Mouse (Mus musculus) midbrain, embryonic 15.5 days (tissue): ENCODE measurements around the gene Zscan10. TPM values are rescaled to one million over a fixed set of nuclear protein-coding genes. Genes with fewer than 3 reads are reported as not detected.

ENCODE experiments used
- polyA plus RNA-seq: library from polyadenylated mRNA; unstranded; fragments of >200 nt; fragmentation: Nextera tagmentation; extraction: Ambion mirVana; gene quantifications from 2 replicates; pipeline ENCODE4 v1.2.1, GENCODE M21; 2015

The Zscan10 gene
- polyA plus RNA-seq, 1 experiment from 2014 or later, result not detected

Other genes starting within 250 kb of the Zscan10 start
- not detected in 2 replicates for gene Vmn2r116, start 216.3 kb upstream of the Zscan10 start, polyA plus RNA-seq
- gene Vmn2r117, start 121.2 kb upstream of the Zscan10 start, polyA plus RNA-seq, result not detected in 2 replicates
- 19.4 and 19.7 TPM in 2 replicates for gene Zfp213, start 36.6 kb upstream of the Zscan10 start, polyA plus RNA-seq
- gene Zfp13, start 1.4 kb upstream of the Zscan10 start, polyA plus RNA-seq, result 30.4 and 31.9 TPM in 2 replicates
- gene Mmp25, start 44.4 kb downstream of the Zscan10 start, polyA plus RNA-seq, result 1.2 and 1.7 TPM in 2 replicates
- gene Bicdl2, start 59.6 kb downstream of the Zscan10 start, polyA plus RNA-seq, result 0.22 TPM in 1 of 2 replicates, not detected in the other
- 120 and 121 TPM in 2 replicates for gene Hcfc1r1, start 72.7 kb downstream of the Zscan10 start, polyA plus RNA-seq
- 39.1 and 42.9 TPM in 2 replicates for gene Thoc6, start 73.0 kb downstream of the Zscan10 start, polyA plus RNA-seq
- gene Tnfrsf12a, start 76.6 kb downstream of the Zscan10 start, polyA plus RNA-seq, result 2.4 and 2.5 TPM in 2 replicates
- gene Cldn6, start 78.4 kb downstream of the Zscan10 start, polyA plus RNA-seq, result 0.23 TPM in 1 of 2 replicates, not detected in the other
- 0.68 and 0.89 TPM in 2 replicates for gene Cldn9, start 83.2 kb downstream of the Zscan10 start, polyA plus RNA-seq
- gene 1520401A03Rik, start 121.9 kb downstream of the Zscan10 start, polyA plus RNA-seq, result 0.06 and 0.11 TPM in 2 replicates
- gene Pkmyt1, start 125.5 kb downstream of the Zscan10 start, polyA plus RNA-seq, result 22.6 and 23.1 TPM in 2 replicates
- gene Paqr4, start 140.0 kb downstream of the Zscan10 start, polyA plus RNA-seq, result 70.9 and 72.6 TPM in 2 replicates
- gene Kremen2, start 145.0 kb downstream of the Zscan10 start, polyA plus RNA-seq, result 1.4 and 1.5 TPM in 2 replicates
- 242 and 257 TPM in 2 replicates for gene Flywch1, start 170.7 kb downstream of the Zscan10 start, polyA plus RNA-seq
- 90.1 and 90.2 TPM in 2 replicates for gene Flywch2, start 185.2 kb downstream of the Zscan10 start, polyA plus RNA-seq
- 552 and 579 TPM in 2 replicates for gene Srrm2, start 189.7 kb downstream of the Zscan10 start, polyA plus RNA-seq
- 1,171 and 1,223 TPM in 2 replicates for gene Elob, start 228.3 kb downstream of the Zscan10 start, polyA plus RNA-seq
- 0.15 and 0.22 TPM in 2 replicates for gene Prss33, start 235.2 kb downstream of the Zscan10 start, polyA plus RNA-seq
- not detected in 2 replicates for gene Prss32, start 243.0 kb downstream of the Zscan10 start, polyA plus RNA-seq
- 1.4 and 1.6 TPM in 2 replicates for gene Prss41, start 243.3 kb downstream of the Zscan10 start, polyA plus RNA-seq